ENCODE assay signal across 8 mouse cellular contexts in the genomic region with DNA sequence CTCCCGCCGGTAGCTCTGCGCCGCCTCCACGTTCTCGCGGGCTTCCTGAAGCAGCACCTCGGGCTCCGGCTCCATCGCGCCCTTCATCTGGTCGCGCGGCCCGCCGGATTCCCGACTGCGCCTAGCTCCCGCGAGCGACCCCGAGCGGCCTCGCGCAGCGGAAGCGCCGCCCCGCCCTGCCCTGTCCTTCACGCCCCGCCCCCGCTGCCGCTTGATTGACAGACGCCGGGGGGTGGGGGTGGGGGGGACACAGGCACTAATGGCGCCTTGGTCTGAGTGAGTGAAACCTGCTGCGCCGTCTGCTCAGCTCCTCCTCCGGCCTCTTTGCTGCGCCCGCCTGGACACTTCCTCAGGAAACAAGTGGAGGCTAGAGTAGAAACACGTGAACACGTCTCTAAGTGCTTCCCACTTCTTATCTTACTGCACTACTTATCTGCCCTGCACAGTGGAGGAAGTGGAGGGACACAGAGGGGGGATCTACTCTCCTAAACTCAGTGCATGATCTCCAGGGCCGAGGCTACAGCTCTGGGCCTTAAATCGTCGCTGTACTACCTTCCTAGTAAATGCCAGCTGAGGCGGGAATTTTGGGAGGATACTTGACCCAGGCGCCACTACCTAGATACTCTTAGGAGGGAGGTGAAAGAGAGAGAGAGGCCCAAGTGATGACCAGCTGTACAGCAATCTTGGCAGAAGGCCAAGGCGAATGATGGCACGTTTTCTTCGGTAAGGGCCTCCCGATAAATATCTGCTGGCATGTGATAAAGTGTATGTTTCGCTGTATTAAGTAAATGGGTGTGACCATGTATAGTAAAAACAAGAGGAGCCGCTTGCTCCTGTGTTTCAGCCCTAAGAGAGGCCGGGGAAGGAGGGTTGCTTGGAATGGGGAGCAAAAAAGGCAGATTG. TPM values are rescaled to one million over a fixed set of nuclear protein-coding genes. Genes with fewer than 3 reads are reported as not detected.
DNase-seq lines count a peak whose midpoint lies in the region; ATAC-seq and TF ChIP-seq lines count a peak whose summit lies in the region.

Crlf3 (minus strand) TSS at position 166 of the 903 bp plus-strand sequence.

- peak; percentile 84; the same call in 1 of the 2 replicates for TF ChIP-seq POLR2A in bone marrow macrophage, adult 2 months (IDR thresholded peaks at IDR 0.05; ENCODE audit: borderline replicate concordance, low read depth, low read length)
- peak; percentile 91 for TF ChIP-seq POLR2A in embryonic fibroblast, embryonic 13.5 days (IDR thresholded peaks at IDR 0.05; ENCODE audit: low read depth, low read length)
- TF ChIP-seq POLR2A in liver, adult 2 months (IDR thresholded peaks at IDR 0.05; ENCODE audit: extremely low read depth, insufficient read depth, low read length), result peak; percentile 88
- peak; percentile 95 for TF ChIP-seq POLR2A in myocyte (IDR thresholded peaks at IDR 0.05; ENCODE audit: insufficient read length, low read depth)

- H3K4me3 ChIP-seq in bone marrow macrophage, adult 2 months (ENCODE audit: insufficient read depth, low read length), result peak within 1 kb of the TSS; percentile 84
- peak within 1 kb of the TSS; percentile 98 for H3K4me3 ChIP-seq in embryonic fibroblast, embryonic 13.5 days (ENCODE audit: insufficient read depth, low read length)
- peak within 1 kb of the TSS; percentile 95 for H3K4me3 ChIP-seq in heart, embryonic 11.5 days (ENCODE audit: low read depth, low read length)
- peak within 1 kb of the TSS; percentile 92 for H3K4me3 ChIP-seq in kidney, embryonic 16.5 days (ENCODE audit: low read length)
- peak within 1 kb of the TSS; percentile 83 for H3K4me3 ChIP-seq in liver, adult 2 months (ENCODE audit: insufficient read depth, low read depth, low read length)
- peak within 1 kb of the TSS; percentile 63 for H3K4me3 ChIP-seq in myocyte

- H3K4me1 ChIP-seq in bone marrow macrophage, adult 2 months (ENCODE audit: control insufficient read depth, insufficient read depth, low read length), result peaks cover 33% of the 10 kb centered on the region
- peaks cover 17% of the 10 kb centered on the region for H3K4me1 ChIP-seq in embryonic fibroblast, embryonic 13.5 days (ENCODE audit: control insufficient read depth, insufficient read depth, low read length)
- H3K4me1 ChIP-seq in heart, embryonic 11.5 days (ENCODE audit: control insufficient read depth, insufficient read depth, low read length), result peaks cover 7% of the 10 kb centered on the region; the same call in 1 of the 2 replicates
- H3K4me1 ChIP-seq in kidney, embryonic 16.5 days (ENCODE audit: insufficient read depth, low read length), result peaks cover 14% of the 10 kb centered on the region
- H3K4me1 ChIP-seq in liver, adult 2 months (ENCODE audit: control insufficient read depth, insufficient read depth, low read length), result peaks cover 13% of the 10 kb centered on the region

- TF ChIP-seq CTCF in bone marrow macrophage, adult 2 months (IDR thresholded peaks at IDR 0.05; ENCODE audit: low read depth, low read length), result no peak; the same call in 1 of the 2 replicates
- TF ChIP-seq CTCF in embryonic fibroblast, embryonic 13.5 days (IDR thresholded peaks at IDR 0.05; ENCODE audit: borderline replicate concordance, insufficient read depth, low read length), result no peak
- TF ChIP-seq CTCF in liver, adult 2 months (IDR thresholded peaks at IDR 0.05; ENCODE audit: low read depth, low read length), result no peak

- WGBS in heart, embryonic 11.5 days (ENCODE audit: insufficient replicate concordance), result 3% methylated on average over 55 of the region's 55 CpGs
- WGBS in kidney, embryonic 16.5 days, result 4% methylated on average over 55 of the region's 55 CpGs
- WGBS in liver, adult 2 months, result 6% methylated on average over 54 of the region's 55 CpGs

- peak; percentile 91 for ATAC-seq in heart, embryonic 11.5 days (replicated peaks; ENCODE audit: insufficient number of reproducible peaks, low FRiP score, low TSS enrichment)
- ATAC-seq in kidney, embryonic 16.5 days (ENCODE audit: low FRiP score, low TSS enrichment), result peak; percentile 96

- peak; percentile 97 for DNase-seq in A20 (ENCODE audit: low read depth, low spot score)
- peak; percentile 62 for DNase-seq in liver, adult 2 months (ENCODE audit: extremely low read depth, low read depth, low spot score)
- peak; percentile 93 for DNase-seq in splenic B cell, adult 2 months (ENCODE audit: low read depth, low spot score)

- peak within 1 kb of the TSS; percentile 97 for H3K9ac ChIP-seq in heart, embryonic 11.5 days (ENCODE audit: low read depth, low read length)
- H3K9ac ChIP-seq in kidney, embryonic 16.5 days (replicated peaks; ENCODE audit: low read length), result peak within 1 kb of the TSS; percentile 95
- peak within 1 kb of the TSS; percentile 93 for H3K9ac ChIP-seq in liver, adult 2 months (ENCODE audit: low read depth, low read length)

- peak within 1 kb of the TSS; percentile 37 for H3ac ChIP-seq in myocyte (ENCODE audit: control insufficient read depth, insufficient read length)

- no peaks in the 10 kb centered on the region for H3K27me3 ChIP-seq in heart, embryonic 11.5 days (ENCODE audit: control insufficient read depth, insufficient read depth, low read length)
- H3K27me3 ChIP-seq in kidney, embryonic 16.5 days (ENCODE audit: insufficient read depth, low read length), result no peaks in the 10 kb centered on the region
- no peaks in the 10 kb centered on the region for H3K27me3 ChIP-seq in liver, adult 2 months (ENCODE audit: control insufficient read depth, insufficient read depth, low read length)
- H3K27me3 ChIP-seq in myocyte (ENCODE audit: control insufficient read depth, insufficient read depth, insufficient read length), result no peaks in the 10 kb centered on the region
- H3K27me3 ChIP-seq in splenic B cell, adult 2 months (ENCODE audit: control insufficient read depth, insufficient read depth, low read length, poor library complexity, severe bottlenecking), result no peaks in the 10 kb centered on the region

- peaks cover 3% of the 10 kb centered on the region; the same call in 1 of the 2 replicates for H3K79me2 ChIP-seq in liver, adult 2 months (ENCODE audit: control insufficient read depth, insufficient read depth, low read length)
- H3K79me2 ChIP-seq in myocyte (ENCODE audit: control insufficient read depth, insufficient read depth), result peaks cover 8% of the 10 kb centered on the region

- H3K4me2 ChIP-seq in heart, embryonic 11.5 days, result peak within 1 kb of the TSS; percentile 75
- peak within 1 kb of the TSS; percentile 54 for H3K4me2 ChIP-seq in kidney, embryonic 16.5 days (replicated peaks; ENCODE audit: low read depth, low read length)
- H3K4me2 ChIP-seq in myocyte (ENCODE audit: low read depth), result peak within 1 kb of the TSS; percentile 85

- H3K27ac ChIP-seq in bone marrow macrophage, adult 2 months (ENCODE audit: insufficient read depth, low read depth, low read length), result peak within 1 kb of the TSS; percentile 93
- peak within 1 kb of the TSS; percentile 24 for H3K27ac ChIP-seq in embryonic fibroblast, embryonic 13.5 days (ENCODE audit: insufficient read depth, low read length)
- peak within 1 kb of the TSS; percentile 100 for H3K27ac ChIP-seq in heart, embryonic 11.5 days (ENCODE audit: low read depth, low read length)
- H3K27ac ChIP-seq in kidney, embryonic 16.5 days (ENCODE audit: low read length), result peak within 1 kb of the TSS; percentile 93
- peak within 1 kb of the TSS; percentile 74 for H3K27ac ChIP-seq in liver, adult 2 months (replicated peaks; ENCODE audit: insufficient read depth, low read depth, low read length)

- H3K9me3 ChIP-seq in heart, embryonic 11.5 days (replicated peaks; ENCODE audit: control insufficient read depth, low read length), result 0 out of 2 replicates have a peak, but pooled peaks cover 3% of the 10 kb centered on the region
- no peaks in the 10 kb centered on the region for H3K9me3 ChIP-seq in kidney, embryonic 16.5 days (ENCODE audit: low read length)

- no peaks in the 10 kb centered on the region for H3K36me3 ChIP-seq in heart, embryonic 11.5 days (ENCODE audit: control insufficient read depth, insufficient read depth, low read length)
- H3K36me3 ChIP-seq in kidney, embryonic 16.5 days (ENCODE audit: insufficient read depth, low read length), result no peaks in the 10 kb centered on the region
- H3K36me3 ChIP-seq in liver, adult 2 months (ENCODE audit: control insufficient read depth, insufficient read depth, low read length), result no peaks in the 10 kb centered on the region
- no peaks in the 10 kb centered on the region for H3K36me3 ChIP-seq in myocyte (ENCODE audit: control insufficient read depth, insufficient read depth)
- H3K36me3 ChIP-seq in splenic B cell, adult 2 months (ENCODE audit: control insufficient read depth, insufficient read depth, low read length, poor library complexity, severe bottlenecking), result peaks cover 4% of the 10 kb centered on the region

TF ChIP-seq in myocyte, 11 proteins besides CTCF, POLR2A, EP300 and RAD21:
- TF ChIP-seq CEBPB (IDR thresholded peaks at IDR 0.05; ENCODE audit: insufficient read depth, poor library complexity, severe bottlenecking) (no peak), MAX (IDR thresholded peaks at IDR 0.05; ENCODE audit: low read depth) (no peak), TCF12 (IDR thresholded peaks at IDR 0.05; ENCODE audit: insufficient read depth, poor library complexity, severe bottlenecking) (no peak), REST (IDR thresholded peaks at IDR 0.05; ENCODE audit: insufficient read depth, insufficient read length) (no peak), MYOD1 (IDR thresholded peaks at IDR 0.05; ENCODE audit: control insufficient read depth in 1 of 3, insufficient read length in 2 of 3, low read depth in 2 of 3) (peak in 1 of 3 experiments; percentile 23), USF1 (IDR thresholded peaks at IDR 0.05; ENCODE audit: low read depth) (no peak), MYOG (IDR thresholded peaks at IDR 0.05; ENCODE audit: control insufficient read depth in 1 of 3, insufficient read depth in 1 of 3, insufficient read length in 2 of 3, low read depth in 2 of 3) (no peak), E2F4 (IDR thresholded peaks at IDR 0.05; ENCODE audit: insufficient read depth) (no peak), TCF3 (IDR thresholded peaks at IDR 0.05; ENCODE audit: insufficient read length, low read depth) (no peak), SRF (IDR thresholded peaks at IDR 0.05; ENCODE audit: control insufficient read depth, insufficient read length, low read depth) (no peak), POLR2AphosphoS2 (IDR thresholded peaks at IDR 0.05; ENCODE audit: insufficient read length, low read depth) (peak; percentile 85)

RNA-seq across cellular contexts. Expression of gene Crlf3, which starts in this region (rescaled TPM):
- 81.6 and 84.6 TPM in 2 replicates for polyA plus RNA-seq in bone marrow macrophage, adult 2 months (2012; ENCODE audit: insufficient read depth, insufficient read length, missing spikeins)
- 20.7 and 27.2 TPM in 2 replicates for polyA plus RNA-seq in embryonic fibroblast, embryonic 13.5 days (2011; ENCODE audit: insufficient read length, low read depth, missing spikeins)
- 41.3 and 45.1 TPM in 2 replicates for polyA plus RNA-seq in heart, embryonic 11.5 days (2014; fragmentation: Nextera tagmentation; extraction: Ambion mirVana)
- polyA plus RNA-seq in kidney, embryonic 16.5 days (2015; fragmentation: Nextera tagmentation; extraction: Ambion mirVana), result 39.0 and 39.5 TPM in 2 replicates
- 10.4 and 12.1 TPM in 2 replicates for total RNA-seq in liver, adult 2 months (2014; rRNA removed)
- polyA plus RNA-seq in liver, adult 2 months (2012; rRNA removed), result 3.0 and 4.1 TPM in 2 replicates
- 12.6 TPM for polyA plus RNA-seq in myocyte (2012; fragmentation: generic; extraction: Trizol)

Comparison
In these comparisons a context has a peak if more than half of its experiments do, and no peak if none do; other contexts are left out.
1. Peak in every context shown above with its lines: DNase-seq, ATAC-seq, H3K4me3 ChIP-seq and H3K27ac ChIP-seq.
2. H3K27ac ChIP-seq: peak in every context shown above with its lines; median percentile 100 in heart, embryonic 11.5 days; 93 in bone marrow macrophage, adult 2 months; 93 in kidney, embryonic 16.5 days; 74 in liver, adult 2 months; 24 in embryonic fibroblast, embryonic 13.5 days.